Mouse (Mus musculus): ENCODE results near the gene Tcn2.

Tcn2 gene

GRCm38 (mm10) chr11:3895458-3895857 is 36.5 kb downstream of the Tcn2 start:
- DNase-seq (ENCODE audit: low spot score in 2 of 2): no peak

- peak; percentile 78 to 85 for DNase-seq (ENCODE audit: low spot score in 2 of 2)
Observed at GRCm38 (mm10) chr11:3894406-3895281, 37.3 kb downstream of the Tcn2 start, which contains the start of the genes 4921536K21Rik and Dusp18. 4921536K21Rik (minus strand) TSS chr11:3895098. Dusp18 (plus strand) TSS chr11:3895240.

GRCm38 (mm10) chr11:3893970-3894369 is 38.0 kb downstream of the Tcn2 start:
- DNase-seq (ENCODE audit: low spot score in 2 of 2): no peak

- DNase-seq (ENCODE audit: low spot score in 2 of 2): no peak
Observed at GRCm38 (mm10) chr11:3887331-3887730, 44.6 kb downstream of the Tcn2 start.

GRCm38 (mm10) chr11:3883711-3884110 is 48.2 kb downstream of the Tcn2 start:
- DNase-seq (ENCODE audit: low spot score in 2 of 2): no peak

GRCm38 (mm10) chr11:3879836-3880235 is 52.1 kb downstream of the Tcn2 start:
- peak; percentile 51 to 85 for DNase-seq (ENCODE audit: low spot score in 2 of 2)

- DNase-seq (ENCODE audit: low spot score in 2 of 2): no peak
Observed at GRCm38 (mm10) chr11:3878660-3879059, 53.3 kb downstream of the Tcn2 start.

- no peak for DNase-seq (ENCODE audit: low spot score in 2 of 2)
Observed at GRCm38 (mm10) chr11:3876419-3876818, 55.5 kb downstream of the Tcn2 start.
